Mouse (Mus musculus): ENCODE measurements around the gene 9130008F23Rik. TPM values are rescaled to one million over a fixed set of nuclear protein-coding genes. Genes with fewer than 3 reads are reported as not detected.

Gene 9130008F23Rik
- polyA plus RNA-seq, 1 experiment from 2014 or later: 3.8 TPM

- 51% methylated on average over 4 of the region's 4 CpGs for WGBS
Observed at GRCm38 (mm10) chr17:40899783-40900363, 19.5 kb upstream of the 9130008F23Rik start.

GRCm38 (mm10) chr17:40896863-40897262, 16.5 kb upstream of the 9130008F23Rik start:
- peak; percentile 67 for DNase-seq (ENCODE audit: low spot score)
- Histone ChIP-seq H3K9ac (ENCODE audit: low read depth, low read length) (no peak overlapping the region), H3K27me3 (ENCODE audit: insufficient read depth, low read length) (no peaks in the 10 kb centered on the region), H3K4me3 (replicated peaks; ENCODE audit: low read depth, low read length) (no peak overlapping the region), H3K27ac (no peak overlapping the region), H3K36me3 (ENCODE audit: insufficient read depth, low read length) (no peaks in the 10 kb centered on the region), H3K9me3 (replicated peaks; ENCODE audit: low read length) (no peaks in the 10 kb centered on the region), H3K4me2 (ENCODE audit: low read length) (no peak overlapping the region), H3K4me1 (replicated peaks; ENCODE audit: insufficient read depth, low read length) (no peaks in the 10 kb centered on the region)
- ATAC-seq (replicated peaks; ENCODE audit: low FRiP score, low read depth): no peak
- 68% methylated on average over 1 of the region's 1 CpGs for WGBS
- TF ChIP-seq CTCF (IDR thresholded peaks at IDR 0.05; ENCODE audit: low read depth): peak; percentile 78

More at GRCm38 (mm10) chr17:40899783-40900363, 19.5 kb upstream of the 9130008F23Rik start:
- no peak for DNase-seq (ENCODE audit: low spot score)
- Histone ChIP-seq H3K4me3 (replicated peaks; ENCODE audit: low read depth, low read length) (no peak overlapping the region), H3K27ac (no peak overlapping the region), H3K4me2 (ENCODE audit: low read length) (no peak overlapping the region), H3K27me3 (ENCODE audit: insufficient read depth, low read length) (no peaks in the 10 kb centered on the region), H3K9me3 (replicated peaks; ENCODE audit: low read length) (no peaks in the 10 kb centered on the region), H3K36me3 (ENCODE audit: insufficient read depth, low read length) (no peaks in the 10 kb centered on the region), H3K9ac (ENCODE audit: low read depth, low read length) (no peak overlapping the region), H3K4me1 (replicated peaks; ENCODE audit: insufficient read depth, low read length) (no peaks in the 10 kb centered on the region)
- TF ChIP-seq CTCF (IDR thresholded peaks at IDR 0.05; ENCODE audit: low read depth): no peak
- ATAC-seq (replicated peaks; ENCODE audit: low FRiP score, low read depth): no peak

- WGBS: 76% methylated on average over 4 of the region's 4 CpGs
Observed at GRCm38 (mm10) chr17:40887849-40888536, 7.6 kb upstream of the 9130008F23Rik start.

GRCm38 (mm10) chr17:40885155-40885554, 4.8 kb upstream of the 9130008F23Rik start:
- H3K4me3 ChIP-seq (replicated peaks; ENCODE audit: low read depth, low read length): no peak overlapping the region
- TF ChIP-seq CTCF (IDR thresholded peaks at IDR 0.05; ENCODE audit: low read depth): no peak

More at GRCm38 (mm10) chr17:40887849-40888536, 7.6 kb upstream of the 9130008F23Rik start:
- Histone ChIP-seq H3K36me3 (ENCODE audit: insufficient read depth, low read length) (no peaks in the 10 kb centered on the region), H3K4me3 (replicated peaks; ENCODE audit: low read depth, low read length) (no peak overlapping the region), H3K9me3 (replicated peaks; ENCODE audit: low read length) (no peaks in the 10 kb centered on the region), H3K4me1 (replicated peaks; ENCODE audit: insufficient read depth, low read length) (no peaks in the 10 kb centered on the region), H3K27ac (no peak overlapping the region), H3K9ac (ENCODE audit: low read depth, low read length) (no peak overlapping the region), H3K4me2 (ENCODE audit: low read length) (no peak overlapping the region), H3K27me3 (ENCODE audit: insufficient read depth, low read length) (no peaks in the 10 kb centered on the region)
- DNase-seq (ENCODE audit: low spot score): no peak
- TF ChIP-seq CTCF (IDR thresholded peaks at IDR 0.05; ENCODE audit: low read depth): no peak
- no peak for ATAC-seq (replicated peaks; ENCODE audit: low FRiP score, low read depth)

GRCm38 (mm10) chr17:40882172-40882571, 1.8 kb upstream of the 9130008F23Rik start:
- Histone ChIP-seq H3K36me3 (ENCODE audit: insufficient read depth, low read length) (no peaks in the 10 kb centered on the region), H3K4me3 (replicated peaks; ENCODE audit: low read depth, low read length) (no peak overlapping the region), H3K4me1 (replicated peaks; ENCODE audit: insufficient read depth, low read length) (no peaks in the 10 kb centered on the region), H3K4me2 (ENCODE audit: low read length) (no peak overlapping the region), H3K9me3 (replicated peaks; ENCODE audit: low read length) (no peaks in the 10 kb centered on the region), H3K27me3 (ENCODE audit: insufficient read depth, low read length) (no peaks in the 10 kb centered on the region), H3K9ac (ENCODE audit: low read depth, low read length) (no peak overlapping the region), H3K27ac (no peak overlapping the region)
- DNase-seq (ENCODE audit: low spot score): no peak
- TF ChIP-seq CTCF (IDR thresholded peaks at IDR 0.05; ENCODE audit: low read depth): no peak
- WGBS: 90% methylated on average over 6 of the region's 6 CpGs
- ATAC-seq (replicated peaks; ENCODE audit: low FRiP score, low read depth): no peak

More at GRCm38 (mm10) chr17:40885155-40885554, 4.8 kb upstream of the 9130008F23Rik start:
- H3K27ac ChIP-seq: no peak overlapping the region
- 75% methylated on average over 4 of the region's 4 CpGs for WGBS
- no peak for ATAC-seq (replicated peaks; ENCODE audit: low FRiP score, low read depth)
- H3K9ac ChIP-seq (ENCODE audit: low read depth, low read length): no peak overlapping the region
- no peaks in the 10 kb centered on the region for H3K4me1 ChIP-seq (replicated peaks; ENCODE audit: insufficient read depth, low read length)
- H3K27me3 ChIP-seq (ENCODE audit: insufficient read depth, low read length): no peaks in the 10 kb centered on the region
- no peaks in the 10 kb centered on the region for H3K36me3 ChIP-seq (ENCODE audit: insufficient read depth, low read length)
- no peak for DNase-seq (ENCODE audit: low spot score)
- no peaks in the 10 kb centered on the region for H3K9me3 ChIP-seq (replicated peaks; ENCODE audit: low read length)
- no peak overlapping the region for H3K4me2 ChIP-seq (ENCODE audit: low read length)

GRCm38 (mm10) chr17:40879528-40879923, 833 bp downstream of the 9130008F23Rik start:
- ATAC-seq (replicated peaks; ENCODE audit: low FRiP score, low read depth): no peak
- Histone ChIP-seq H3K9ac (ENCODE audit: low read depth, low read length) (peak overlapping the region; percentile 64), H3K4me3 (replicated peaks; ENCODE audit: low read depth, low read length) (peak overlapping the region; percentile 60), H3K4me2 (ENCODE audit: low read length) (peak overlapping the region; percentile 63), H3K9me3 (replicated peaks; ENCODE audit: low read length) (no peaks in the 10 kb centered on the region), H3K27ac (no peak overlapping the region), H3K4me1 (replicated peaks; ENCODE audit: insufficient read depth, low read length) (no peaks in the 10 kb centered on the region), H3K36me3 (ENCODE audit: insufficient read depth, low read length) (no peaks in the 10 kb centered on the region), H3K27me3 (ENCODE audit: insufficient read depth, low read length) (no peaks in the 10 kb centered on the region)
- no peak for DNase-seq (ENCODE audit: low spot score)
- WGBS: 18% methylated on average over 6 of the region's 6 CpGs
- TF ChIP-seq CTCF (IDR thresholded peaks at IDR 0.05; ENCODE audit: low read depth): no peak
